Mouse (Mus musculus) hindbrain, embryonic 10.5 days (tissue): ENCODE data around the gene Neurl1b. TPM values are rescaled to one million over a fixed set of nuclear protein-coding genes. Genes with fewer than 3 reads are reported as not detected.

ENCODE experiments used
- DNase-seq: peaks from one replicate; pipeline ENCODE4 v3.0.0-alpha.2; 2017; ENCODE audit warnings: low spot score
- H3K27ac ChIP-seq: fragments of 300-500 bp; sonication (generic); 2 replicates; pipeline ENCODE4 v1.5.1; 2016; ENCODE audit warnings: mild to moderate bottlenecking, moderate library complexity
- H3K27me3 ChIP-seq: fragments of 300-500 bp; sonication (generic); 2 replicates; pipeline ENCODE4 v1.6.1; 2016; ENCODE audit warnings: mild to moderate bottlenecking; ENCODE audit not compliant: poor library complexity, insufficient read depth, severe bottlenecking
- H3K36me3 ChIP-seq: fragments of 300-500 bp; sonication (generic); 2 replicates; pipeline ENCODE4 v1.6.1; 2016; ENCODE audit warnings: mild to moderate bottlenecking, moderate library complexity
- H3K4me1 ChIP-seq: fragments of 300-500 bp; sonication (generic); replicated peaks from 2 replicates; pipeline ENCODE4 v1.6.1; 2016; ENCODE audit warnings: mild to moderate bottlenecking
- H3K4me3 ChIP-seq: fragments of 300-500 bp; sonication (generic); 2 replicates; pipeline ENCODE4 v1.5.1; 2016; ENCODE audit warnings: mild to moderate bottlenecking, moderate library complexity
- H3K9me3 ChIP-seq: fragments of 300-500 bp; sonication (generic); 2 replicates; pipeline ENCODE4 v1.6.1; 2016; ENCODE audit warnings: mild to moderate bottlenecking, moderate library complexity
- WGBS: fragments of 180-500 bp; shearing (Covaris S2); methylation state at CpG from one replicate; pipeline ENCODE4 v1.1.7; 2016; 5-methylcytosine and 5-hydroxymethylcytosine counted together
- polyA plus RNA-seq: library from polyadenylated mRNA; unstranded; fragments of >200 nt; fragmentation: Nextera tagmentation; extraction: Ambion mirVana; gene quantifications from 2 replicates; pipeline ENCODE4 v1.2.1, GENCODE M21; 2016

Gene Neurl1b
- polyA plus RNA-seq, 1 experiment from 2014 or later, result 0.16 TPM

DNA sequence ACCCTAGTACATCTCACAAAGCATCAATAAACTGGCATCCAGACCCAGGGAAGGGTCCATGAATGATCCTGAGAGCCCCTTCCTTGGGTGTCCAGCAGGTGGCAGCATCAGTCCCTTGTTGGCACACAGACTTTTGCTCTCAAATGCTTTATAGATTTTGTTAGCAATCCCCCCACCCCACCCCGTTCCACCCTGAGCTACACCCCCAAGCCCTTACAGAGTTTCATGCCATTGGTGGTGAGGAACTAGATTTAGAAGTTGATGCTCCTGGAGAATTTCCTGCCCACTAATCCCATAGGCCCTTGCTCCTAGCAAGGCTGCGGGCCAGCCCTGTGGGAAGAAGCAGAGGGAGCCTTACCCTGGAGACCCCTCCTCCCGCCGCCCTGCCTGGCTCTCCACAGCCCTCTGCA, 52.1 kb downstream of the Neurl1b start:
- Histone ChIP-seq H3K4me3 (peak overlapping the region; percentile 35), H3K27ac (peak overlapping the region; percentile 74)

DNA sequence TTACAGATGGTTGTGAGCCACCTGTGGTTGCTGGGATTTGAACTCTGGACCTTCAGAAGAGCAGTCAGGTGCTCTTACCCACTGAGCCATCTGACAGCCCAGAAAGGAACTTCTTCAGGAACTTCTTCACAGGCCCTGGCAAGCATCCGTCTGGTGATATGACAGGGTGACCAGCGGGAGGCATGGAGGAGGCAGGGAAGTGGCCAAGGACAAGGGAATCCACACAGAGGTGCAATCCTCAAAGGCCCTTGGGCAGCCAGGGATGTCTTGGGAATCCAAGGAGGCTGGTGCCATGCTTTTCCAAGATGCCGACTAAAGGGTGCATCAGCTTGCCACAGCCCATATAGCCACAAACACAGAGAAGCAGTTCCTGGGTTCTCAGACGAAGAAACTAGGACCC, 53.0 kb downstream of the Neurl1b start:
- H3K4me3 ChIP-seq, result no peak overlapping the region
- H3K4me1 ChIP-seq, result peaks cover 11% of the 10 kb centered on the region
- DNase-seq, result no peak
- no peak overlapping the region for H3K27ac ChIP-seq
- 78% methylated on average over 4 of the region's 4 CpGs for WGBS
- peaks cover 18% of the 10 kb centered on the region; the same call in 1 of the 2 replicates for H3K27me3 ChIP-seq
- no peaks in the 10 kb centered on the region for H3K9me3 ChIP-seq
- no peaks in the 10 kb centered on the region for H3K36me3 ChIP-seq

More for the DNA sequence above, 52.1 kb downstream of the Neurl1b start:
- H3K9me3 ChIP-seq, result no peaks in the 10 kb centered on the region
- 6% methylated on average over 4 of the region's 4 CpGs for WGBS
- peaks cover 11% of the 10 kb centered on the region for H3K4me1 ChIP-seq
- H3K36me3 ChIP-seq, result no peaks in the 10 kb centered on the region
- DNase-seq, result peak; percentile 81
- peaks cover 18% of the 10 kb centered on the region; the same call in 1 of the 2 replicates for H3K27me3 ChIP-seq

DNA sequence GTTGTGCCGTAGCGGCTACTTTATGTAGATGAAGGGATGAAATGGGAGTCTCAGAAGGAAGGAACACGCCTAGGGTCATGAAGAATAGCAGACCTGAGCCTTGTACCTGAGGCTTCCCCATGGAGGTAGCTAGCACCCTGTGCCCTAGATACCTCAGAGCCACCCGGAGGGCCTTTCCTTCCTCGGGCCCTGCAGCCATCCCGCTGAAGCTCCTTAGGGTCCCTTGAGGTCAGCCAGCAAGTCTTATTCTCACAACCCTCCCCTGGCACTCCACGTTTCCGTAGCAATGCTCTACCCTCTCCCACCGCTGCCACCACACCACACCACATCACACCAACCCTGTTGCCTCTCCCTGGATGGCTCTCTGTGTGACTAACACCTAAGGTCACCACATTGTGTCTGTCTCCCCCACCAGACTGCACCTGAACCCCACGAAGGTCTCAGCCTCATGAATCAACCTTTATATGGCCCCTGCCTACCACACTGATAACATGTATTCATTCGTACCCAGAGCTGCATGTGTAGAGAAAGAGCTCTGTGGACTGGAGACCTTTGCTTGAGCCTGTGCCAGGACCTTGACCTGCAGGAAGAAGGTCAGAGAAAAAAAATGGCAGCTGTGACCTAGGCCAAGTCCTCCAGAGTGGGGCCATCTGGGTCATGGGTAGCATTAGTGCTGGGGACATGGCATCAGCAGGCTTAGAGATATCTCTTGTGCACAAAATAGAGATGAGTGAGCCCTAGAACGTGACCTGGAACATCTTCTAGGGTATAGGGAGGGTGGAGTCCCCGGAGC, 53.7 kb downstream of the Neurl1b start:
- H3K4me1 ChIP-seq, result peaks cover 11% of the 10 kb centered on the region
- peaks cover 16% of the 10 kb centered on the region; the same call in 1 of the 2 replicates for H3K27me3 ChIP-seq
- no peaks in the 10 kb centered on the region for H3K9me3 ChIP-seq
- WGBS, result 85% methylated on average over 13 of the region's 13 CpGs
- DNase-seq, result no peak
- H3K4me3 ChIP-seq, result no peak overlapping the region
- H3K27ac ChIP-seq, result no peak overlapping the region
- H3K36me3 ChIP-seq, result no peaks in the 10 kb centered on the region

DNA sequence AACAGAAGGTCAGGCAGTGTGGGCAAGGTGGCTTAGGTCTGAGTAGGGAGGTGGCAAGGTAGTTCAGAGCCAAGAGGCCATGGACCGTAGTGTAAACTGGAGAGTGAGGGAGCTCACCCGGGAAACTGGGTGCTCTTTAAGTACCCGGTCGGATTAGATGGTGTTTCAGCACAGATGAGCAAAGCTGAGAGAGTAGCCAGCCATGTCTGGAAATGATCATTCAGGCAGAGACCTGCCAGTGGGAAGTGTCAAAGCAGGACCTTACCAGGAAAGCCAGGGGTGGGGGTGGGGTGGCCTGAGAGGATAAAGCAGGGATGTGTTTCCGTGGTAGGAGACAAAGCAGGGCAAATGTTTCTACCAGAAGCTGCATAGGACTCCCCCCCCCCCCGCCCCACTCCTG, 62.2 kb downstream of the Neurl1b start:
- no peaks in the 10 kb centered on the region for H3K36me3 ChIP-seq
- H3K27me3 ChIP-seq, result no peaks in the 10 kb centered on the region
- no peak overlapping the region for H3K27ac ChIP-seq
- no peak for DNase-seq
- H3K4me3 ChIP-seq, result no peak overlapping the region
- 75% methylated on average over 6 of the region's 6 CpGs for WGBS
- no peaks in the 10 kb centered on the region for H3K9me3 ChIP-seq
- no peaks in the 10 kb centered on the region for H3K4me1 ChIP-seq

DNA sequence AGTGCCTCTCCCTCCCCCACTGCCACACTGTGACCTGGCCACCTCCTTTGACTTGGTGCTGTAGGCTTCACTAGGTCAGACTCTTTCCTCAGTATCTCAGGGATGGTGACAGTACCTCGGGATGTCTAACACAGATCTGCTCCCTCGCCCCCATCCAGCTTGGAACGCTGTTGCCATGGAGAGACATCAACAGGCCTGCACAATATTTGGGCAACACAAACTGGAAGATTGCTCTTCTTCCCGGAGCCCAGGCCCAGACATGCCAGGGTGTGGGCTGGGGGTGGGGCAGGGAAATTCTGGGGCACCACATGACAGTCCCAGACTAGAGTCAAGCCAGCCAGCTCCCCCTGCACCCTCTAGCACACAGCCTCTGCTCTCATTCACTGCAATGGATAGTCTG, 64.0 kb downstream of the Neurl1b start:
- H3K36me3 ChIP-seq, result no peaks in the 10 kb centered on the region
- H3K4me1 ChIP-seq, result no peaks in the 10 kb centered on the region
- 82% methylated on average over 4 of the region's 4 CpGs for WGBS
- H3K27ac ChIP-seq, result no peak overlapping the region
- no peaks in the 10 kb centered on the region for H3K9me3 ChIP-seq
- no peaks in the 10 kb centered on the region for H3K27me3 ChIP-seq
- H3K4me3 ChIP-seq, result no peak overlapping the region
- no peak for DNase-seq

DNA sequence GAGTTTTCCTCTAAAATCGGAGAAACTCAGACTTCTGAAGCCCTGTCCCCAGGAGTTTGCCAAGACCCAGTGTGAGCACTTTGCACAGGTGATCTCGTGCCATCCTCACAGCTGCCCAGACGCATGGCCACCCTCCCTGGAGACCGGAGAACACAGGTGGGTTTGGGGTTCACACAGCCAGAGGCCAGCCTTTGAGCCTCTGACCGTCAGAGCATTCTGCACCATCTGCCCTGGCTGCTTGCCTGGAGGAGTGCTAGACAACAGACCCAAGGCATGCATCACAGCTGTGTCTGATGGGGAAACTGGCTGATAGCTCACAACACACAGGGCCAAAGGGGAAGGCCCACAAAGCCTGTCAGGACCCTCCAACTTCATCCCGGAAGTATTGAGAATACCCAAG, 65.0 kb downstream of the Neurl1b start:
- no peak overlapping the region for H3K4me3 ChIP-seq
- H3K27me3 ChIP-seq, result no peaks in the 10 kb centered on the region
- H3K9me3 ChIP-seq, result no peaks in the 10 kb centered on the region
- H3K27ac ChIP-seq, result no peak overlapping the region
- H3K36me3 ChIP-seq, result no peaks in the 10 kb centered on the region
- no peaks in the 10 kb centered on the region for H3K4me1 ChIP-seq
- 87% methylated on average over 6 of the region's 6 CpGs for WGBS
- no peak for DNase-seq

DNA sequence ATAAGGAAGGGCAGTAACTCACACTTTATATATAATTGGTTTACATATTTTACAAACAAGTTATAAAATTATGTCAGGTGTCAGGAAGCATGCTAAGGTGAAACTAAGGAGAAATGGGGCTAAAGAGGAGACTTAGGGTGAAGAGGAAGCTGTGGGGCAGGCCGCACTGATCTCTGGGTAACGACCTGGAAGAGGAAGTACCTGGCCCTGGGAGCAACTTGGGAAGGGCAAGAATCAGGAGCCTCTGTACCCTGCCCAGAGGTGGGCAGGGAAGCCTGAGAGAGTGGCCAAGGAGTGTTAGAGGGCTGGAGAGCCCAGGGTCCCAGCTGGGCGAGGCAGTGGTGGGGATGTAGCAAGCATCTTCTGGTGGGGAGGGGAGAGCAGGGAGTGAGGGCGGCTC, 66.3 kb downstream of the Neurl1b start:
- H3K27me3 ChIP-seq, result no peaks in the 10 kb centered on the region
- WGBS, result 85% methylated on average over 4 of the region's 4 CpGs
- H3K36me3 ChIP-seq, result no peaks in the 10 kb centered on the region
- H3K27ac ChIP-seq, result 0 out of 2 replicates have a peak overlapping the region, but pooled peaks have one; percentile 16
- no peak overlapping the region for H3K4me3 ChIP-seq
- no peak for DNase-seq
- H3K9me3 ChIP-seq, result no peaks in the 10 kb centered on the region
- H3K4me1 ChIP-seq, result no peaks in the 10 kb centered on the region

DNA sequence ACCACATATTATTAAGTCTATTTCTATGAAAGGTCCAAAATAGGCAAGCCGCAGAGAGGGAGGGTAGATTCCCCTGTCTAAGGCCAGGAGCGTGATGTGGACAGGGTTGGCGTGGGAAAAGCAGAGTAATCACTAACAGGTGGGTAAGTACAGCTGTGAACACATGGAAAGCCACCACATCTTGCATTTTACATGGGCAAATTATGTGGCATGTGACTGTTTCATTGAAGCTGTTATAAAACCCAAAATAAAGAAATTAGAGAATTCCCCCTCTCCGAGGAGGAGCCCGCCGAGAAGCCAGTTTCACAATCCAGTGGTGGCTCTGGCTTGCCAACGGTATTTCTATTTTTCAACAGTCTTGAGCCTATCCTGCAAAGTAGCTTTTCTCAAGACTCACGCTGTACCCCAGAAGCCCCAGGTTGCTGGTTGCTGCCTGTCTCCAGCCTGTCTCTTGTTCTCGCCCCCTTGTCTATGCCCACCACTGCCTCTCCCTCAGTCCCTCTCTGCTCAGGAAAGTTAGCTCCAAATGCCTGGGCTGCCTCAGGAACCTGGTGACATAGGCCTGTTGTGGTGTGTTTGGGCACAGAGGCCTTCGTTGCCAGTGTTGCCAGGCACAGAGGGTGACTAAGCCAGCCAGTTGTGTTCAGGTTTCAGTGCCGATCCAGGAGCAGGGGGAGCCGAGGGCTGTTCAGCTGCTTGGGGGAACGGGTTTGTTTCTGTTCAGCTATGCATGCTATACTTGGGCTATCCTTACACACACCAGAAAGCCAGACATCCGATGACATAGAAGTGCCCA, 70.2 kb downstream of the Neurl1b start:
- Histone ChIP-seq H3K9me3 (no peaks in the 10 kb centered on the region), H3K4me3 (no peak overlapping the region), H3K27ac (no peak overlapping the region), H3K27me3 (no peaks in the 10 kb centered on the region), H3K36me3 (no peaks in the 10 kb centered on the region), H3K4me1 (no peaks in the 10 kb centered on the region)
- 85% methylated on average over 14 of the region's 14 CpGs for WGBS
- DNase-seq, result no peak

DNA sequence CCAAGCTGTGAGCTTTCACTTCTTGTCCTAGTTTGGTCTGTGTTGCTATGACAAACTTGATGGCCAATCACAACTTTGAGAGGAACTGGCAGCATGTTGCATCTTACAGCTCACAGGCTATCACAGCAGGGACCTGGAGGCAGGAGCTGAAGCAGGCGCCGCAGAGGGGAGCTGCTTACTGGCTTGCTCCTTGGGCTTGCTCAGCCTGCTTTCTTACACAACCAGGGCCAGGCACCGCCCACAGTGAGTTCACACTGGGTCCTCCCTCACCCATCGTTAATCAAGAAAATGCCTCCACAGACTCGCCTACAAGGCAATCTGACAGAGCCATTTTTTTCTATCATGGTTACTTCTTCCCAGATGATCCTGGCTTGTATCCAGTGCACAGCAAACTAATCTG, 72.6 kb downstream of the Neurl1b start:
- Histone ChIP-seq H3K27me3 (no peaks in the 10 kb centered on the region), H3K36me3 (no peaks in the 10 kb centered on the region), H3K27ac (no peak overlapping the region), H3K9me3 (peaks cover 4% of the 10 kb centered on the region; the same call in 1 of the 2 replicates), H3K4me3 (no peak overlapping the region), H3K4me1 (no peaks in the 10 kb centered on the region)
- 69% methylated on average over 5 of the region's 5 CpGs for WGBS
- DNase-seq, result no peak

DNA sequence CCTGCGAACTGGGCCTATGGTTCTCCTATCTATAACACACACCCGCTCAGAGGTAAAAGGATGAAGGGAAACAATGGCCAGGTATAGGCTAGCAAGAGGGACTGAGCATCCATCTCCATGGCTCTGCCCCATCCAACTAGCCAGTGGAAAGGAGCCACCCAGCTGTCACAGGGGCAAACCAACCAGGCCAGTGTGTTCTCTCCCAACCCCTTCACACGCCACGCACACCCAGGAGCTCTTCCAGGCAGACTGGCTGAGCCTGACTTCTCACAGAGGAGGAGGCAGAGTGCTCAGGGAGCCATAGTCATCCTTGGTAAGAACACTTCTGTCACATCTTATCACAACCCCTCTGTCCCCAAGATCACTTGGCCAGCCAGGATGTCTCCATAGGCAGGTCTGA, 73.3 kb downstream of the Neurl1b start:
- Histone ChIP-seq H3K4me3 (no peak overlapping the region), H3K4me1 (no peaks in the 10 kb centered on the region), H3K9me3 (peaks cover 11% of the 10 kb centered on the region), H3K27me3 (no peaks in the 10 kb centered on the region), H3K27ac (no peak overlapping the region), H3K36me3 (no peaks in the 10 kb centered on the region)
- DNase-seq, result no peak
- 95% methylated on average over 4 of the region's 4 CpGs for WGBS

DNA sequence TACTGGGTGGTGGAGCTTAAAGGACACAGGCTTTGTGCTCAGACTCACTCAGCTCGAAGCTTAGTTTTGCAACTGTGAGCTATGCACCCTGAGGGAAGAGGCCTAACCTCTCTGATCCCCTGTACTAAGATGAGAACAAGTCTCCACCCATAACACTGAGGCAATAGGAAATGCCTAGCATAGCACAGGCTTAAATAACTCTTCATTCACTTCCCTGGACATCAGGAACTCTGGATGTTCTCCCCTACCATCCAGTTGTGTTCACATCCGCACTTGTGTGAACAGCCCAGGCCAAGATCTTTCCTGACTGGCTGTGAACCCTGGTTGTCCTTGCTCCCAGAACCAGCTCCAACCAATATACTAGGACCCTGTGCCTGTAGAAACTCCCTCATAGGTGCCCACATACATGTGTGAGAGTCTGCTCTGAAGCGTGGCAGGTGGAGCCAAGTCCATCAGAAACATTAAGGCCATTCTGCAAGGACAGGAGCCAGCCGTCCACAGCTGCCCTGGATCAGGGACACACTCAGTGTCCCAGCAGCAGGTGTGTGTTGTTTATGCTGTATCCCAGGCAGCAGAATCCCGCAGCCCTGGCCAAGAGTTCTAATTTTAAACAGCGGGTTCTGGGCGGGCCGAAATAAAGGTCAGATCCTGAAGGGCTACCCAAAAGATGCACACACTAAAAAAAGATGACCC, 74.2 kb downstream of the Neurl1b start:
- WGBS, result 91% methylated on average over 8 of the region's 8 CpGs
- Histone ChIP-seq H3K27me3 (no peaks in the 10 kb centered on the region), H3K36me3 (no peaks in the 10 kb centered on the region), H3K27ac (no peak overlapping the region), H3K4me1 (no peaks in the 10 kb centered on the region), H3K9me3 (peaks cover 18% of the 10 kb centered on the region), H3K4me3 (no peak overlapping the region)
- no peak for DNase-seq

DNA sequence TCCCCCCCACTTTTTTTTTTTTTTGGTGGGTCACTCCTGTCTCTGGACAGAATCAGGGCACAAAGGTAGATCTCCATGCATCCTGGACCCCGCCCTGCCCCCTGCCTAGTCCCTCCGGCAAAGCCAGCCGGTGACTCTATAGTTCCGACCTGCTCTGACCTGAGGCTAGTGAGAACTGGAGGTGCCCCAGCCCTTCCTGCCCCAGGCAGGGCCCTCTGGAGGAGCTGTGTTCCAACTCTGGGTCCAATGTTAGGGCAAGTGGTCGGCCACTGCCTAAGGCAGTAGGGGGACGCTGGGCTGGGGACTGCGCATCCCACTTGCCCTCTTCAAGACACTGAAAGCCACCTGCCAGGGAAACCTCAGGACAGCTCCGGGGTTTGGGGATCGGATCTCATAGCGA, 75.4 kb downstream of the Neurl1b start:
- WGBS, result 91% methylated on average over 10 of the region's 10 CpGs
- peaks cover 23% of the 10 kb centered on the region for H3K9me3 ChIP-seq
- H3K27ac ChIP-seq, result no peak overlapping the region

DNA sequence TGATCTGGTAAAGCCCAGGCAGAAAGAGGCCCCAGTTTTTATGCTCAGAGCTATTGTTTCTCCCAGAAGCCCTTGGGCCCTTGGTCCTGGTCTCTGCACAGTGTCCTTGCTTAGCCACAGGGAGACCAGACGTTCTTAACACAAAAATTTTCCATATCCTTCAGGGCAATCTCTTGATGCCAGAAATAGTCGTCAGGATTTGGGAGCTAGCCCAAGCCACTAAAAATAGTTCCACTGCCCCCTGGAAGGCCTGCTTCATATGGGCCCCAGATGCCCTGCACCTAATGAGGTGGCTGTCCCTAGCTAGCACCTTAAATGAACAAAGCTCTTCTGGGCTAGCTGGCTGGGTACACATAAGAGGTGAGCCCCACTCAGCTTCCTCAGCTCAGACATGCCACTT, 76.3 kb downstream of the Neurl1b start:
- 87% methylated on average over 2 of the region's 2 CpGs for WGBS
- Histone ChIP-seq H3K4me3 (no peak overlapping the region), H3K27me3 (no peaks in the 10 kb centered on the region), H3K4me1 (no peaks in the 10 kb centered on the region), H3K36me3 (no peaks in the 10 kb centered on the region), H3K27ac (no peak overlapping the region), H3K9me3 (peaks cover 23% of the 10 kb centered on the region)
- no peak for DNase-seq

More for the DNA sequence above, 75.4 kb downstream of the Neurl1b start:
- Histone ChIP-seq H3K4me3 (no peak overlapping the region), H3K4me1 (no peaks in the 10 kb centered on the region), H3K27me3 (no peaks in the 10 kb centered on the region), H3K36me3 (no peaks in the 10 kb centered on the region)
- DNase-seq, result no peak
